Mouse (Mus musculus) adrenal gland, adult 10 weeks (tissue): ENCODE results near the gene Palm2. TPM values are rescaled to one million over a fixed set of nuclear protein-coding genes. Genes with fewer than 3 reads are reported as not detected.

Source experiments
- polyA plus RNA-seq: library from polyadenylated mRNA; stranded (reverse); fragments of 350-450 nt; fragmentation: Illumina TruSeq; extraction: RNeasy Lipid Tissue Mini Kit (QIAGEN cat#74804); gene quantifications from one replicate; pipeline ENCODE4 v1.2.3, GENCODE M21; 2014; ENCODE audit warnings: low read depth, low replicate concordance

The Palm2 gene
- polyA plus RNA-seq: 26.3 TPM

GRCm38 (mm10) chr4:57433941-57434704 is at the start of gene Palm2:
Palm2 (plus strand) TSS chr4:57434247.

GRCm38 (mm10) chr4:57567666-57568206 is 133.7 kb downstream of the Palm2 start, which contains the start of gene Pakap:
Pakap (plus strand) TSS chr4:57568179.

GRCm38 (mm10) chr4:57717354-57717753 is 283.3 kb downstream of the Palm2 start, which contains the start of gene Akap2:
Akap2 (plus strand) TSS chr4:57717657.

Other genes starting within 250 kb of the Palm2 start
- 32.0 TPM for gene Ptpn3, start 132.4 kb upstream of the Palm2 start, polyA plus RNA-seq
- gene Pakap, start 133.9 kb downstream of the Palm2 start, polyA plus RNA-seq: 3.0 TPM